Mouse (Mus musculus): Measurements from ENCODE around the gene Gm9922. TPM values are rescaled to one million over a fixed set of nuclear protein-coding genes. Genes with fewer than 3 reads are reported as not detected.

The Gm9922 gene
- polyA plus RNA-seq, 1 experiment from 2014 or later: 2.3 TPM

- no peaks in the 10 kb centered on the region for H3K36me3 ChIP-seq (ENCODE audit: control insufficient read depth, insufficient read depth, low read length)
- H3K4me1 ChIP-seq (replicated peaks; ENCODE audit: control insufficient read depth, insufficient read depth, low read length): no peaks in the 10 kb centered on the region
- no peak overlapping the region for H3K4me2 ChIP-seq (ENCODE audit: low read depth, low read length)
- no peak for ATAC-seq (ENCODE audit: low read depth)
- H3K27me3 ChIP-seq (ENCODE audit: control insufficient read depth, insufficient read depth, low read depth, low read length): no peaks in the 10 kb centered on the region
- H3K4me3 ChIP-seq (ENCODE audit: low read length): no peak overlapping the region
- WGBS: 41% methylated on average over 4 of the region's 4 CpGs
- H3K27ac ChIP-seq (ENCODE audit: low read length): no peak overlapping the region
- no peaks in the 10 kb centered on the region for H3K9me3 ChIP-seq (ENCODE audit: control insufficient read depth, low read length)
- H3K9ac ChIP-seq (ENCODE audit: low read length): no peak overlapping the region
Observed at GRCm38 (mm10) chr14:101755425-101755824, 25.8 kb upstream of the Gm9922 start.

GRCm38 (mm10) chr14:101750910-101751309, 21.3 kb upstream of the Gm9922 start:
- Histone ChIP-seq H3K27ac (ENCODE audit: low read length) (no peak overlapping the region), H3K4me1 (replicated peaks; ENCODE audit: control insufficient read depth, insufficient read depth, low read length) (no peaks in the 10 kb centered on the region), H3K9me3 (ENCODE audit: control insufficient read depth, low read length) (no peaks in the 10 kb centered on the region), H3K9ac (ENCODE audit: low read length) (no peak overlapping the region), H3K4me2 (ENCODE audit: low read depth, low read length) (no peak overlapping the region), H3K4me3 (ENCODE audit: low read length) (no peak overlapping the region), H3K27me3 (ENCODE audit: control insufficient read depth, insufficient read depth, low read depth, low read length) (no peaks in the 10 kb centered on the region), H3K36me3 (ENCODE audit: control insufficient read depth, insufficient read depth, low read length) (no peaks in the 10 kb centered on the region)
- no peak for ATAC-seq (ENCODE audit: low read depth)
- WGBS: 81% methylated on average over 4 of the region's 4 CpGs

GRCm38 (mm10) chr14:101748436-101748835, 18.8 kb upstream of the Gm9922 start:
- Histone ChIP-seq H3K27me3 (ENCODE audit: control insufficient read depth, insufficient read depth, low read depth, low read length) (no peaks in the 10 kb centered on the region), H3K9ac (ENCODE audit: low read length) (no peak overlapping the region), H3K36me3 (ENCODE audit: control insufficient read depth, insufficient read depth, low read length) (no peaks in the 10 kb centered on the region), H3K4me3 (ENCODE audit: low read length) (no peak overlapping the region), H3K4me2 (ENCODE audit: low read depth, low read length) (no peak overlapping the region), H3K9me3 (ENCODE audit: control insufficient read depth, low read length) (no peaks in the 10 kb centered on the region), H3K27ac (ENCODE audit: low read length) (no peak overlapping the region), H3K4me1 (replicated peaks; ENCODE audit: control insufficient read depth, insufficient read depth, low read length) (no peaks in the 10 kb centered on the region)
- ATAC-seq (ENCODE audit: low read depth): no peak
- WGBS: 73% methylated on average over 7 of the region's 7 CpGs

- no peak for ATAC-seq (ENCODE audit: low read depth)
- no peaks in the 10 kb centered on the region for H3K9me3 ChIP-seq (ENCODE audit: control insufficient read depth, low read length)
- no peaks in the 10 kb centered on the region for H3K36me3 ChIP-seq (ENCODE audit: control insufficient read depth, insufficient read depth, low read length)
- no peak overlapping the region for H3K27ac ChIP-seq (ENCODE audit: low read length)
- no peak overlapping the region for H3K4me3 ChIP-seq (ENCODE audit: low read length)
- no peak overlapping the region for H3K4me2 ChIP-seq (ENCODE audit: low read depth, low read length)
- WGBS: 90% methylated on average over 11 of the region's 11 CpGs
- no peaks in the 10 kb centered on the region for H3K4me1 ChIP-seq (replicated peaks; ENCODE audit: control insufficient read depth, insufficient read depth, low read length)
- H3K27me3 ChIP-seq (ENCODE audit: control insufficient read depth, insufficient read depth, low read depth, low read length): no peaks in the 10 kb centered on the region
- no peak overlapping the region for H3K9ac ChIP-seq (ENCODE audit: low read length)
Observed at GRCm38 (mm10) chr14:101747811-101748210, 18.2 kb upstream of the Gm9922 start.

- Histone ChIP-seq H3K9ac (ENCODE audit: low read length) (no peak overlapping the region), H3K27me3 (ENCODE audit: control insufficient read depth, insufficient read depth, low read depth, low read length) (no peaks in the 10 kb centered on the region), H3K4me2 (ENCODE audit: low read depth, low read length) (no peak overlapping the region), H3K27ac (ENCODE audit: low read length) (no peak overlapping the region), H3K9me3 (ENCODE audit: control insufficient read depth, low read length) (no peaks in the 10 kb centered on the region), H3K4me3 (ENCODE audit: low read length) (no peak overlapping the region), H3K36me3 (ENCODE audit: control insufficient read depth, insufficient read depth, low read length) (no peaks in the 10 kb centered on the region), H3K4me1 (replicated peaks; ENCODE audit: control insufficient read depth, insufficient read depth, low read length) (no peaks in the 10 kb centered on the region)
- no peak for ATAC-seq (ENCODE audit: low read depth)
- WGBS: 68% methylated on average over 3 of the region's 3 CpGs
Observed at GRCm38 (mm10) chr14:101746635-101747034, 17.0 kb upstream of the Gm9922 start.

GRCm38 (mm10) chr14:101737501-101737900, 7.9 kb upstream of the Gm9922 start:
- Histone ChIP-seq H3K36me3 (ENCODE audit: control insufficient read depth, insufficient read depth, low read length) (no peaks in the 10 kb centered on the region), H3K27me3 (ENCODE audit: control insufficient read depth, insufficient read depth, low read depth, low read length) (no peaks in the 10 kb centered on the region), H3K9me3 (ENCODE audit: control insufficient read depth, low read length) (no peaks in the 10 kb centered on the region), H3K4me2 (ENCODE audit: low read depth, low read length) (no peak overlapping the region), H3K4me1 (replicated peaks; ENCODE audit: control insufficient read depth, insufficient read depth, low read length) (no peaks in the 10 kb centered on the region), H3K27ac (ENCODE audit: low read length) (no peak overlapping the region), H3K4me3 (ENCODE audit: low read length) (no peak overlapping the region), H3K9ac (ENCODE audit: low read length) (no peak overlapping the region)
- WGBS: 88% methylated on average over 4 of the region's 4 CpGs
- no peak for ATAC-seq (ENCODE audit: low read depth)

- ATAC-seq (ENCODE audit: low read depth): no peak
- Histone ChIP-seq H3K4me2 (ENCODE audit: low read depth, low read length) (no peak overlapping the region), H3K27me3 (ENCODE audit: control insufficient read depth, insufficient read depth, low read depth, low read length) (peaks cover 8% of the 10 kb centered on the region; the same call in 1 of the 2 replicates), H3K9ac (ENCODE audit: low read length) (no peak overlapping the region), H3K9me3 (ENCODE audit: control insufficient read depth, low read length) (no peaks in the 10 kb centered on the region), H3K4me3 (ENCODE audit: low read length) (no peak overlapping the region), H3K36me3 (ENCODE audit: control insufficient read depth, insufficient read depth, low read length) (no peaks in the 10 kb centered on the region), H3K4me1 (replicated peaks; ENCODE audit: control insufficient read depth, insufficient read depth, low read length) (peaks cover 9% of the 10 kb centered on the region; the same call in 1 of the 2 replicates), H3K27ac (ENCODE audit: low read length) (no peak overlapping the region)
- 22% methylated on average over 10 of the region's 10 CpGs for WGBS
Observed at GRCm38 (mm10) chr14:101733542-101734303, 4.1 kb upstream of the Gm9922 start.

- 1% methylated on average over 28 of the region's 28 CpGs for WGBS
- peak overlapping the region; percentile 98 for H3K4me2 ChIP-seq (ENCODE audit: low read depth, low read length)
- no peak overlapping the region for H3K27ac ChIP-seq (ENCODE audit: low read length)
Observed at GRCm38 (mm10) chr14:101729972-101730692, 518 bp upstream of the Gm9922 start.

GRCm38 (mm10) chr14:101714414-101714813, 15.2 kb downstream of the Gm9922 start:
- WGBS: 69% methylated on average over 2 of the region's 2 CpGs
- Histone ChIP-seq H3K36me3 (ENCODE audit: control insufficient read depth, insufficient read depth, low read length) (no peaks in the 10 kb centered on the region), H3K9me3 (ENCODE audit: control insufficient read depth, low read length) (no peaks in the 10 kb centered on the region), H3K27ac (ENCODE audit: low read length) (no peak overlapping the region), H3K4me3 (ENCODE audit: low read length) (no peak overlapping the region), H3K4me2 (ENCODE audit: low read depth, low read length) (no peak overlapping the region), H3K4me1 (replicated peaks; ENCODE audit: control insufficient read depth, insufficient read depth, low read length) (no peaks in the 10 kb centered on the region), H3K9ac (ENCODE audit: low read length) (no peak overlapping the region), H3K27me3 (ENCODE audit: control insufficient read depth, insufficient read depth, low read depth, low read length) (no peaks in the 10 kb centered on the region)
- ATAC-seq (ENCODE audit: low read depth): no peak

More at GRCm38 (mm10) chr14:101729972-101730692, 518 bp upstream of the Gm9922 start:
- Histone ChIP-seq H3K9me3 (ENCODE audit: control insufficient read depth, low read length) (no peaks in the 10 kb centered on the region), H3K9ac (ENCODE audit: low read length) (peak overlapping the region; percentile 79), H3K36me3 (ENCODE audit: control insufficient read depth, insufficient read depth, low read length) (no peaks in the 10 kb centered on the region), H3K27me3 (ENCODE audit: control insufficient read depth, insufficient read depth, low read depth, low read length) (peaks cover 8% of the 10 kb centered on the region; the same call in 1 of the 2 replicates), H3K4me1 (replicated peaks; ENCODE audit: control insufficient read depth, insufficient read depth, low read length) (peaks cover 9% of the 10 kb centered on the region; the same call in 1 of the 2 replicates), H3K4me3 (ENCODE audit: low read length) (peak overlapping the region; percentile 76)
- ATAC-seq (ENCODE audit: low read depth): peak; percentile 65

Measured in lung, embryonic 16.5 days (tissue).